Mouse (Mus musculus) liver, postnatal 0 days (tissue): ENCODE results near the gene Tank. TPM values are rescaled to one million over a fixed set of nuclear protein-coding genes. Genes with fewer than 3 reads are reported as not detected.
A peak's percentile ranks its signal among the peaks of the same experiment; 100 is the strongest.

Source experiments
- ATAC-seq: fragments of 200-750 bp; cut with Nextera tagmentation; 2 replicates; pipeline ENCODE4 v1.8.0; 2017; ENCODE audit warnings: mild to moderate bottlenecking, moderate library complexity
- DNase-seq: peaks from one replicate; pipeline ENCODE4 v3.0.0-alpha.2; 2016
- H3K27ac ChIP-seq: fragments of 300-500 bp; sonication (generic); 2 replicates; pipeline ENCODE4 v1.5.1; 2014; ENCODE audit warnings: antibody characterized with exemption, moderate library complexity, mild to moderate bottlenecking, low read depth
- H3K27me3 ChIP-seq: fragments of 300-500 bp; sonication (generic); 2 replicates; pipeline ENCODE4 v1.6.1; 2014; ENCODE audit warnings: low read length, control low read depth, mixed read lengths; ENCODE audit not compliant: insufficient read depth
- H3K36me3 ChIP-seq: fragments of 300-500 bp; sonication (generic); replicated peaks from 2 replicates; pipeline ENCODE4 v1.6.1; 2014; ENCODE audit warnings: mild to moderate bottlenecking, control low read depth, low read length, moderate library complexity, mixed read lengths; ENCODE audit not compliant: insufficient read depth
- H3K4me1 ChIP-seq: fragments of 300-500 bp; sonication (generic); 2 replicates; pipeline ENCODE4 v1.6.1; 2014; ENCODE audit warnings: antibody characterized with exemption, mild to moderate bottlenecking, control low read depth; ENCODE audit not compliant: insufficient read depth
- H3K4me2 ChIP-seq: fragments of 300-500 bp; sonication (generic); 2 replicates; pipeline ENCODE4 v1.6.1; 2014; ENCODE audit warnings: low read depth, mild to moderate bottlenecking, low read length, moderate library complexity, mixed read lengths
- H3K4me3 ChIP-seq: fragments of 300-500 bp; sonication (generic); 2 replicates; pipeline ENCODE4 v1.5.1; 2014; ENCODE audit warnings: low read depth, low read length
- H3K9ac ChIP-seq: fragments of 300-500 bp; sonication (generic); replicated peaks from 2 replicates; pipeline ENCODE4 v1.6.1; 2014; ENCODE audit warnings: mild to moderate bottlenecking, moderate library complexity
- H3K9me3 ChIP-seq: fragments of 300-500 bp; sonication (generic); 2 replicates; pipeline ENCODE4 v1.6.1; 2016; ENCODE audit warnings: mild to moderate bottlenecking, control low read depth, low read length, mixed read lengths
- CTCF ChIP-seq: sonication (generic); IDR thresholded peaks from 2 replicates; pipeline ENCODE4 v1.5.1; 2016; ENCODE audit warnings: antibody characterized with exemption, low read depth
- EP300 ChIP-seq: IDR thresholded peaks from 2 replicates; pipeline ENCODE4 v1.6.1; 2016; ENCODE audit warnings: antibody characterized with exemption, low read depth, mild to moderate bottlenecking
- WGBS: fragments of 180-500 bp; shearing (Covaris S2); extraction: QIAGEN DNeasy Blood & Tissue Kit; methylation state at CpG from one replicate; pipeline ENCODE4 v1.1.7; 2014; ENCODE audit not compliant: insufficient replicate concordance; 5-methylcytosine and 5-hydroxymethylcytosine counted together
- polyA plus RNA-seq: library from polyadenylated mRNA; unstranded; fragments of >200 nt; fragmentation: Nextera tagmentation; extraction: Ambion mirVana; gene quantifications from 2 replicates; pipeline ENCODE4 v1.2.1, GENCODE M21; 2015

Gene Tank
- polyA plus RNA-seq, 1 experiment from 2014 or later, result 13.9 TPM

DNA sequence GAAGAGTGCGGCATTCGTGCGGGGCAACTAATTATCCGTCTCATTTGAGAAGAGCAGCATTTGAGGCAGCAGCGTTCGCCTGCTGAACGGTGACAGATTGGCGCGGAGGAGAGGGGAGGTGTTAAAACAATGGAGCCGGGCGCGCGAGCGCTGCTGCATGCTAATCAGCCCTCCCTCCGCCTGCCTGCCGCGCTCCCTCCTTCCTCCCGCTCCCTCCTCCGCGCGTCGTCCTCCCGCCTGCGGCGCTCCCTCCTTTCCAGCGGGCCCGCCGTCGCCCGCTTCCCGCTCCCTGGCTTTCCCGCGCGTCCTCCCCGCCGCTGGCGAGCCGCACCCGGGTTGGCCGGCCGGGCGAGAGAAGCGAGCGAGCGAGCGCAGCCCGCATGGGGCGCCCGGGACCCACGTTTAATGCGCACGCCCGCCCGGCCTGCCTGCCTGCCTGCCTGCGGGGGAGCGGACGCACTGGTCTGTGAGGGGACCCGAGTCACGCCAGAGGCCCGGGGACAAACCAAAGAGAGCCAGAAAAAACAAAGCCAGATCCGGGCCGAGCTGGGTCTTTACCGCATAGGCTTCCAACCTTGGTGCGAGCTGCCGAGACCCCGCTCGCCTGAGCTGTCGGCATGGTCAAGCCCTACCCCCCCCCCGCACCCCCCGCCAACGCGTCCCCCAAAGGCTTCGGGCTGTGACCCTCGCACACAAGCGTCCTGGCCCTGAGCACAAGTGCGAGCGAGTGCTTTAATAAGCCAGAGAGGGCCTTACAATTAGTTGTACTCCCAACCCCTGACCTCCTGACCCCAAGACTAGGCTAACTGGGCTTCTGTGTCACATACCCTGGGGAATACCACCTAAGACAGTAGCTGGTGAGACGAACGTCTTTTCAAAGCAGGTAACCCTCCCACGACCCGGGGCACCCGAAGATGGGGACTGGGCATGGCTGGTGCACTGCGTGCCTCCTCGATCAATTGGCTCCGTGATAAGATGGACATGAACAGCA lies 78.3 kb downstream of the Tank start:
- H3K36me3 ChIP-seq, result peaks cover 9% of the 10 kb centered on the region
- H3K4me3 ChIP-seq, result peak overlapping the region; percentile 55
- TF ChIP-seq CTCF, result no peak
- TF ChIP-seq EP300, result no peak
- no peak overlapping the region for H3K27ac ChIP-seq
- no peaks in the 10 kb centered on the region for H3K9me3 ChIP-seq
- WGBS, result 3% methylated on average over 85 of the region's 85 CpGs
- H3K4me1 ChIP-seq, result peaks cover 17% of the 10 kb centered on the region
- peak overlapping the region; percentile 21; the same call in 1 of the 2 replicates for H3K9ac ChIP-seq
- ATAC-seq, result peak; percentile 62
- DNase-seq, result peak; percentile 53
- H3K4me2 ChIP-seq, result peak overlapping the region; percentile 90
- H3K27me3 ChIP-seq, result peaks cover 23% of the 10 kb centered on the region

DNA sequence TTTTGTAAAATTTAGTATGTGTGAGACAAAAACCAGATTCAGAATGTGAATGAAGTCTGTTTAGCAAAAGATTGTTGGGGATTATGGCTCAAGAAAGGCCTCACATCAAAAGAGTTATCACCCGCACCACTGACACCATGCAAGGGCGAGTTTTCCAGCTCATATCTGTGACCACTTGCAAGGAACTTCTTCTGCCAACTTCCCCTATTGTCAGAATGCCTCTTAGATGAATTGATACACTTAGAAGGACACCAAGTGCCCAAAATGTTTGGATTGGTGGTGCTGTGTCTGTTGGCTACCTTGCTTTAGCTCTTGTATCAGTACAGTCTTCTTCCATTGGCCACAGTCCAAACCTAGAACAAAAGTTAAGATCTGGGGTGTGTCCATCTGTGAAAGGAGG lies 80.9 kb downstream of the Tank start:
- Histone ChIP-seq H3K9ac (no peak overlapping the region), H3K9me3 (no peaks in the 10 kb centered on the region), H3K4me2 (no peak overlapping the region), H3K27me3 (peaks cover 23% of the 10 kb centered on the region), H3K36me3 (peaks cover 3% of the 10 kb centered on the region), H3K4me3 (no peak overlapping the region), H3K27ac (no peak overlapping the region), H3K4me1 (peaks cover 17% of the 10 kb centered on the region)
- TF ChIP-seq CTCF, result no peak
- TF ChIP-seq EP300, result no peak
- 71% methylated on average over 2 of the region's 2 CpGs for WGBS
- no peak for DNase-seq
- ATAC-seq, result no peak

DNA sequence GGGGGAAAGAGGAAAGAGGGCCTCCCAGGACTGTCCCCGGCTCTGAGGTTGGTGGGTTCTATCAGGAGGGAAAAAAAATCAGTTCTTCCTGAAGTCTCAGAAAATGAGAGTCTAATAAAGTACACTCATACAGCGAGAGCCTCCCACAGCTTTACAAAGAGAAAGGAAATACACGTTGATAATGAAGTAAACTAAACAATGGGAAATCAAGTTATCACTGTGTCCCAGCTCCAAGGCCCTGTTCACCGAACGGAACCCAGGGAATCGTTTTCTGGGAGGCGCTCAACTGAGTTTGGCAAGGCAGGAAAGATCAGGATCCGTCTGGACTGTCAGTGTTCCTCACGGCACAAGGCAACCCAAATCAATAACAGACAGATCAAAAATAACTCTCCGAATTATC lies 84.4 kb downstream of the Tank start:
- Histone ChIP-seq H3K4me2 (no peak overlapping the region), H3K9ac (no peak overlapping the region), H3K9me3 (no peaks in the 10 kb centered on the region), H3K4me3 (no peak overlapping the region), H3K27me3 (no peaks in the 10 kb centered on the region), H3K4me1 (no peaks in the 10 kb centered on the region), H3K27ac (0 out of 2 replicates have a peak overlapping the region, but pooled peaks have one; percentile 25), H3K36me3 (no peaks in the 10 kb centered on the region)
- TF ChIP-seq EP300, result no peak; the same call in 1 of the 2 replicates
- no peak for TF ChIP-seq CTCF
- no peak for ATAC-seq
- 67% methylated on average over 10 of the region's 10 CpGs for WGBS
- no peak for DNase-seq

DNA sequence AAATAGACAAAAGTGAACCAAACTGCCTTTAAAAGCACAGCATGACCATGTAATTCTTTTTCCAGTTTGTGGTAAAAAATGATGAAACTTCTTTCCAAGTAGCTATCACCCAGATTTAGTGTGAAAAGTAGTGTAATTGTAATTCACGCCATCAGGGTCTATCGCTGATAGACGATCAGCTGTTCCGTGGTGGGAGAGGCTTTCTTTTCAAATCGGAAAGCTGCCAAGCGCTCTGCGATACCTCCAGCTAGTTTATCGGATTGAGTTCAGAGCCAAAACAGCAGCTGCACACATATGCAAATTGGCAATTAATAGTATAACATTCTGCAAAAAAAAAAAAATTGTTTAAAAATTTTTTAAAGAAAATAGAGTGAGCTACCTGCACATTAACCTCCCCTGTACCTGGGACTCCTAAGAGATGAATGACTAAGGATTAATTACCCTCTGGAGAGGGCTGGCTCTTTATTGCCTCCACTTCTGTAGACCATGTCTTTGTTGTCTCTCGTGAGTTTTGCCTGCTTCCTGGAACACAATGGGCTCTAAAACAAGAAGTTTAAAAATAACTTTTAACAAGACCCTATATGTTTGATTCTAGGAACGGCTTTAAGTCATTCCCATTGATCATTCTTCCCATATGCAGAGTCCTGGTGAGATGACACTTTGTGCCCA lies 85.3 kb downstream of the Tank start:
- DNase-seq, result no peak
- WGBS, result 72% methylated on average over 10 of the region's 10 CpGs

DNA sequence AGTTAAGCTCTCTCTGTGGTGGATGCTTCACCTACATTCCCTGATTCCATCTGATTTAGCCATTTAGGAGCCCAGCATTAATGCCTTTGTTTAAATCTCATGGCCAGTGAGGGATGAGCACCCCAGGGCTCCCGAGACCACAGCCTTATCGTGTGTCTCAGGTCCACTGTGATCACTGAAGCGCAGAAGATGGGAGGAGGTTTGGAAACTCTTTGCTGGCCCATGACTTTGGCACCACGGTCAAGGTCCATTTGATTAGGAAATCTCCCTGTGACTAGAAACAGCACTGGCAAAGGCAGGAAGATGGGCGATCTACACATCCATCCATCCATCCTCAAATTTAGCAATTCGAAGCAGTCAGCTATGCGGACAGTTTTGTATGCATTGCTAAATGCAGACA lies 89.0 kb downstream of the Tank start:
- TF ChIP-seq CTCF (no peak), EP300 (no peak)
- Histone ChIP-seq H3K36me3 (no peaks in the 10 kb centered on the region), H3K9me3 (no peaks in the 10 kb centered on the region), H3K9ac (no peak overlapping the region), H3K4me3 (no peak overlapping the region), H3K4me1 (no peaks in the 10 kb centered on the region), H3K4me2 (no peak overlapping the region), H3K27me3 (no peaks in the 10 kb centered on the region), H3K27ac (no peak overlapping the region)
- 74% methylated on average over 7 of the region's 7 CpGs for WGBS
- ATAC-seq (no peak), DNase-seq (no peak)

More for the DNA sequence above, 85.3 kb downstream of the Tank start:
- Histone ChIP-seq H3K27ac (no peak overlapping the region), H3K9me3 (no peaks in the 10 kb centered on the region), H3K4me2 (no peak overlapping the region), H3K4me3 (no peak overlapping the region), H3K4me1 (no peaks in the 10 kb centered on the region), H3K27me3 (no peaks in the 10 kb centered on the region), H3K36me3 (no peaks in the 10 kb centered on the region), H3K9ac (no peak overlapping the region)
- ATAC-seq, result no peak
- TF ChIP-seq CTCF, result no peak
- TF ChIP-seq EP300, result no peak

DNA sequence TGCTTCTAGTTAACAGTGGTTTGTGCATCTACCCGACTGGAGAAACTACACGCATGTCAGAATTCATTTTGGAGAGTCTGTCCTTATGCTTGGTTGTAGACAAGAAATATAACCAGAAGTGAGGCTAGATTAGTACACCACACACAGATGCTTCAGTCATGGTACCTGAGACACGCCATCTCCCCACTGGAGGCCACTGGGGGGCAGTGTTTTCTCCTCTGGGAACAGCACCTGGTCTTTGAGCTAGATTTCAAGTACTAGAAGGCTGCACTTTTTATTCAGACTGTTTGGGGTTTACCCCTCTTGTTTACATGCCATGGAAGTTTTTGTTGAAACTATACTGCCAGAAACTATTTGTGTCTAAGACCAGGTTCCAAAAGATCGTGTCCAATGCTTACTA lies 89.9 kb downstream of the Tank start:
- WGBS, result 30% methylated on average over 4 of the region's 4 CpGs
- Histone ChIP-seq H3K9me3 (no peaks in the 10 kb centered on the region), H3K4me2 (no peak overlapping the region), H3K9ac (no peak overlapping the region), H3K27ac (no peak overlapping the region), H3K4me3 (no peak overlapping the region), H3K36me3 (no peaks in the 10 kb centered on the region), H3K27me3 (no peaks in the 10 kb centered on the region), H3K4me1 (no peaks in the 10 kb centered on the region)
- DNase-seq, result peak; percentile 70
- ATAC-seq, result no peak
- TF ChIP-seq CTCF (peak; percentile 74), EP300 (no peak)
